In the genomic region with DNA sequence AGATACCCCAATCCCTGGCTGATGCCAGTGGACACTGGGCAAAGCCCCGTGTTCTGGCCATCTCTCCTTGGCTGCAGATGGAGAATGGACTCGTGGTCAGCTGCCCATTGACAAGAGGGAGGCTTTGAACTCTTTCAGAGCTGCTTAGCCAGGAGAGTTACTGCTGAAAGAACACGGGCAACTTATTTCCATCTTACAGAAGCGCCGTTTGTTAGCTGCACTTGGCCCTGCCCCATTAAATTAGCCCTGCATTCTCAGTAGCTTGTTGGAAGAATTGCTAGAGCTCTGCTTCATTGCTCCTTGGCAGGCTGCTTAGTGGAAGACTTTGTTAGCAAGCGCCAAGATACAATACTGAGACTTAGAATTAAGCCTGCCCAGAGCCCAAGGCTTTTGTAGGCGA, we compare ENCODE assay signal across 9 mouse cellular contexts.
DNase-seq lines count a peak whose midpoint lies in the region.
"Had no signal": no experiment of that assay in that cellular context is flagged by ENCODE, and none has a peak within 500 bp of the region (broad histone marks: within the 10 kb centered on the region; RNA-seq: fewer than 3 reads in every experiment).

No protein-coding gene starts in this region.

- DNase-seq in cerebellum, adult 11-12 months = peak; percentile 7
- no peak for DNase-seq in cerebellum, adult 18-20 months
- peak; percentile 11 to 53 for DNase-seq in layer of hippocampus, adult 18-20 months (ENCODE audit: low spot score in 2 of 2)
- no peak for DNase-seq in layer of hippocampus, postnatal 25 days (ENCODE audit: extremely low spot score in 1 of 2, low spot score in 1 of 2)
- DNase-seq in frontal cortex, postnatal 14 days (ENCODE audit: low spot score in 2 of 2) = peak; percentile 19 to 67
- DNase-seq in left cerebral cortex, postnatal 36 days (ENCODE audit: low spot score in 2 of 2) = peak; percentile 8 to 28
- no peak for DNase-seq in thymus, postnatal 4 days
- no peak for DNase-seq in heart, postnatal 4 days
- DNase-seq: embryo, embryonic 11 days had no signal

- intact Hi-C loops in left cerebral cortex, postnatal 36 days (cut with DNase I) = no loop called here

Comparison
In these comparisons a context has a peak if more than half of its experiments do, and no peak if none do; other contexts are left out.
1. DNase-seq: peak in cerebellum, adult 11-12 months (single experiment), layer of hippocampus, adult 18-20 months (2 of 2), frontal cortex, postnatal 14 days (2 of 2) and left cerebral cortex, postnatal 36 days (2 of 2); none in cerebellum, adult 18-20 months (0 of 2), layer of hippocampus, postnatal 25 days (0 of 2), thymus, postnatal 4 days (single experiment) and heart, postnatal 4 days (single experiment).